Mouse (Mus musculus) lung, postnatal 0 days (tissue): ENCODE data around the gene Srd5a1.

Experiments used
- CTCF ChIP-seq: IDR thresholded peaks from 2 replicates; pipeline ENCODE4 v1.5.1; 2016; ENCODE audit warnings: antibody characterized with exemption, mild to moderate bottlenecking
- EP300 ChIP-seq: IDR thresholded peaks from 2 replicates; pipeline ENCODE4 v1.6.1; 2016; ENCODE audit warnings: antibody characterized with exemption, mild to moderate bottlenecking, control low read depth

DNA sequence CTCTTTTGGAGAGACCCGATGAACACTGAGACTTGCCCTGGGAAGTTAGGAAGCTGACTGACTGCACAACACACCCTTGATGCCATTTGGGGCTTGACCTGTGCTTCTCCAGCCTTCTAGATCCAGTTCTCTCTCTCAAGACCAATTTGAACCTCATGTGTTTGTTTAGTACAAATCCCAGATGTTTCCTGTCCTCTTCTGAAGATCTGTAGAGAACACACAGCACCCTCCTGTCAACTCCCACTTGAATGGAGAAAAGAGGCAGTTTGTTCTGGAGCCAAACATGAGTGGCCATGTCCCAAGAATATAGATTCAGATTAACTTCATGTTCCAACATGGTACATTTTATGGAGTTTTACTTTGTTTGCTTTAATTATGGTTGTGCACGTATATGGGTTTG is 32.7 kb upstream of the Srd5a1 start:
- no peak for TF ChIP-seq CTCF
- TF ChIP-seq EP300: no peak
